Mouse (Mus musculus) brain, embryonic 14.5 days (tissue): ENCODE results near the gene Cux1. TPM values are rescaled to one million over a fixed set of nuclear protein-coding genes. Genes with fewer than 3 reads are reported as not detected.
"Not testable (repeated sequence)": the region's sequence is repeated elsewhere in the genome, so short reads cannot be mapped to it uniquely, and the experiment has no call there.

ENCODE experiments used
- DNase-seq: peaks from one replicate; pipeline ENCODE4 v3.0.0-alpha.2; 2011; ENCODE audit warnings: low read depth
- CTCF ChIP-seq: fragments of 200-500 bp; IDR thresholded peaks from 2 replicates; pipeline ENCODE4 v1.5.1; 2012; ENCODE audit warnings: inconsistent platforms, mild to moderate bottlenecking, moderate library complexity, borderline replicate concordance; ENCODE audit not compliant: insufficient read depth, insufficient read length; ENCODE audit errors: extremely low read depth
- POLR2A ChIP-seq: fragments of 200-500 bp; IDR thresholded peaks from 2 replicates; pipeline ENCODE4 v1.6.1; 2012; ENCODE audit warnings: mild to moderate bottlenecking, inconsistent platforms, borderline replicate concordance; ENCODE audit not compliant: poor library complexity, insufficient read depth, insufficient read length, severe bottlenecking; ENCODE audit errors: extremely low read depth
- polyA plus RNA-seq: library from polyadenylated mRNA; depleted of rRNA; stranded (reverse); fragments of >200 nt; gene quantifications from 2 replicates; pipeline ENCODE4 v1.2.3, GENCODE M21; 2012

Cux1 gene
- polyA plus RNA-seq, 1 experiment, result 92.0 TPM

GRCm38 (mm10) chr5:136230348-136231035 lies 336.8 kb downstream of the Cux1 start:
- DNase-seq, result no peak
- no peak for TF ChIP-seq CTCF
- no peak for TF ChIP-seq POLR2A

GRCm38 (mm10) chr5:136226246-136226876 lies 340.9 kb downstream of the Cux1 start:
- no peak for DNase-seq
- no peak for TF ChIP-seq POLR2A
- no peak for TF ChIP-seq CTCF

GRCm38 (mm10) chr5:136218585-136218984 lies 348.7 kb downstream of the Cux1 start:
- TF ChIP-seq POLR2A, result no peak
- TF ChIP-seq CTCF, result no peak
- no peak for DNase-seq

DNA sequence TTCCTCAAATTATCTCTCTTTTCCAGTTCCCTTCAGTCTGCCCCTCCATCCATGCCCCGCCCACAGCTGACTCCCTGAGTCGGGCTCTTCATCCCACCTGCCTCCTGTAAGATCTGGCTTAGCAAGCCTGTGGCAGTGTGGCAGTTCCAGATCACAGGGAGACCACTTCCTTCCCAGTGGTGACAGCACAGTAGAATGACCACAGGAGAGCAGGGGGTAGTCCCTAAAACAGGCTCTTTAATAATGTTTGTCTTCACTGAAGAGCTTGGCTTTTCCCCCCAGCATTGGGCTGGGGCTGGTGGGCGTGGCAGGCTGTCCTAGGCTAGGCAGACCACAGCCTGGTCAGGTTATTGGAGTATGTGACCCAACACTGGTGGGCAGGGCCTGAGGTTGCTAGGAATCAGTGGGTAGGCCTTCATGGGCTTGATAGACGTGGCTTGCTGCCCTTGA lies 349.3 kb downstream of the Cux1 start:
- no peak for DNase-seq
- TF ChIP-seq CTCF (no peak), POLR2A (no peak)

GRCm38 (mm10) chr5:136217004-136217665 lies 350.2 kb downstream of the Cux1 start:
- TF ChIP-seq CTCF (no peak), POLR2A (no peak)
- no peak for DNase-seq

- DNase-seq, result no peak
- TF ChIP-seq POLR2A (no peak), CTCF (no peak)
Observed at GRCm38 (mm10) chr5:136215958-136216357, 351.3 kb downstream of the Cux1 start.

GRCm38 (mm10) chr5:136215211-136215610 lies 352.1 kb downstream of the Cux1 start:
- no peak for DNase-seq
- TF ChIP-seq POLR2A (no peak), CTCF (peak; percentile 21; the same call in 1 of the 2 replicates)

- no peak for DNase-seq
Observed at GRCm38 (mm10) chr5:136213716-136214115, 353.6 kb downstream of the Cux1 start.

GRCm38 (mm10) chr5:136212716-136213115 lies 354.6 kb downstream of the Cux1 start:
- no peak for DNase-seq

More at GRCm38 (mm10) chr5:136213716-136214115, 353.6 kb downstream of the Cux1 start:
- TF ChIP-seq POLR2A, result no peak
- no peak for TF ChIP-seq CTCF

GRCm38 (mm10) chr5:136211341-136212102 lies 355.8 kb downstream of the Cux1 start:
- DNase-seq, result not testable (repeated sequence)

More at GRCm38 (mm10) chr5:136212716-136213115, 354.6 kb downstream of the Cux1 start:
- TF ChIP-seq POLR2A (no peak), CTCF (no peak)

- TF ChIP-seq POLR2A, result no peak
- no peak for TF ChIP-seq CTCF
Observed at GRCm38 (mm10) chr5:136210549-136210948, 356.7 kb downstream of the Cux1 start.

More at GRCm38 (mm10) chr5:136210549-136210948, 356.7 kb downstream of the Cux1 start:
- DNase-seq, result no peak
